Mouse (Mus musculus): ENCODE measurements around the gene Odf2l. TPM values are rescaled to one million over a fixed set of nuclear protein-coding genes. Genes with fewer than 3 reads are reported as not detected.
A peak's percentile ranks its signal among the peaks of the same experiment; 100 is the strongest.

Odf2l gene
- polyA plus RNA-seq, 1 experiment from 2014 or later = 31.1 TPM

DNA sequence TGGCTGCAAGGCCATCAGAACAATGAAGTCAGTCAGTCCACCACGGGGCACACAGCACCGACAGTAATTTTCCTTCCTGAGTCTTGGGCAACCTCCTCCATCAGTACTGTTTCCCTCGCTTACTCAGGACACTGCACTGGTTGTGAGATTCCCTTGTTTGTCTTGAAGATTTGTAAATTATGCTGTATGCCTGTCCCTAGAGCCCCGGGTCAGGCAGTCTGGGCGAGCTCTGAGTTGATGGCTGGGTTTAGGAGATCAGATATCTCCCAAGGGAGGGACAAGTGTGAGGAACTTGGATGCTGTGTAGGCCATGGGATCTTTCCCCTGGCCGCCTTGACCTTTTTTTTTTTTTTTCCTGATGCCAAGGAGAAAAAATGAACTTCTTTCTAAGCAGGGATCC is 19.1 kb upstream of the Odf2l start, which contains the start of gene Clca2:
Clca2 (minus strand) TSS at position 153 of the 400 bp plus-strand sequence.
- H3K9me3 ChIP-seq (ENCODE audit: control insufficient read depth, low read length) = no peaks in the 10 kb centered on the region
- H3K9ac ChIP-seq (ENCODE audit: low read length) = no peak within 1 kb of the TSS
- DNase-seq (ENCODE audit: low spot score) (no peak), ATAC-seq (replicated peaks; ENCODE audit: low FRiP score) (no peak)
- no peak within 1 kb of the TSS for H3K4me2 ChIP-seq (ENCODE audit: low read depth, low read length, severe bottlenecking)
- H3K4me3 ChIP-seq (ENCODE audit: low read depth, low read length) = no peak within 1 kb of the TSS
- no peaks in the 10 kb centered on the region for H3K4me1 ChIP-seq (replicated peaks; ENCODE audit: control insufficient read depth, insufficient read depth, low read length)
- no peak within 1 kb of the TSS for H3K27ac ChIP-seq (ENCODE audit: low read depth, low read length)
- no peaks in the 10 kb centered on the region for H3K36me3 ChIP-seq (ENCODE audit: control insufficient read depth, insufficient read depth, low read length)
- 77% methylated on average over 6 of the region's 6 CpGs for WGBS
- H3K27me3 ChIP-seq (ENCODE audit: control insufficient read depth, insufficient read depth, low read length) = no peaks in the 10 kb centered on the region

DNA sequence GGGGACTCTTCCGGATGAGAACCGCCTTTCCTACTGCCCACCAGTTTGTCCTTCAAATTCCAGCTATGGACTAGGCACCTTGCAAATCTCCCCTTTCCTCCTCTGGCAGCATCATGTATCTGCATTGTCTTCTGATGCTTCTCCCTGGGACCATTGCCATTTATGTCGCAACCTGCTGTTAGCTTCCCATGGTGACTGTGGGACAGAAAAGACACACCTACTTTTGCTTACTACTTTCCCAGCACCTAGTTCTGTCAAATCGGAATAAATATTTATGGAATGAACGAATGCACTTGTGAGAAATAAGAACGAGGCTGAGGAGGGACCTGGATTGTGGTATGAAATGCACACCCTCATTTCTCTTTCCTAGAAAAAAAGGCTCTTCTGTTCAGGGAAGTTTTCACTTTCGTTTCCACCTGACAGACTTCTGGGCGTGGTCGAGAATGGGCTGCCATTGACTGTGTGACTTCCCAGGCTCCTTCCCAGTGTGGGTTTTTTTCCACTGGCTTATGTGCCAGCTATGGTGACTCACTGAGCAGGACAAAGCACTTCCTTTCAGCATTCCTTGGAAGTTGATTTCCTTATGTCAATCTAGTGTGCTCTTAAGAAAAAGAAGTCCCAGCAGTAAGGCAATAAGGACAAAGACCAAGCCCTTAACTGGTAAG is 16.4 kb upstream of the Odf2l start:
- no peaks in the 10 kb centered on the region for H3K9me3 ChIP-seq (ENCODE audit: control insufficient read depth, low read length)
- ATAC-seq (replicated peaks; ENCODE audit: low FRiP score) = no peak
- H3K27ac ChIP-seq (ENCODE audit: low read depth, low read length) = no peak overlapping the region
- WGBS = 88% methylated on average over 9 of the region's 9 CpGs
- DNase-seq (ENCODE audit: low spot score) = no peak
- no peaks in the 10 kb centered on the region for H3K27me3 ChIP-seq (ENCODE audit: control insufficient read depth, insufficient read depth, low read length)
- no peak overlapping the region for H3K9ac ChIP-seq (ENCODE audit: low read length)
- H3K36me3 ChIP-seq (ENCODE audit: control insufficient read depth, insufficient read depth, low read length) = no peaks in the 10 kb centered on the region
- H3K4me2 ChIP-seq (ENCODE audit: low read depth, low read length, severe bottlenecking) = no peak overlapping the region
- no peak overlapping the region for H3K4me3 ChIP-seq (ENCODE audit: low read depth, low read length)
- no peaks in the 10 kb centered on the region for H3K4me1 ChIP-seq (replicated peaks; ENCODE audit: control insufficient read depth, insufficient read depth, low read length)

DNA sequence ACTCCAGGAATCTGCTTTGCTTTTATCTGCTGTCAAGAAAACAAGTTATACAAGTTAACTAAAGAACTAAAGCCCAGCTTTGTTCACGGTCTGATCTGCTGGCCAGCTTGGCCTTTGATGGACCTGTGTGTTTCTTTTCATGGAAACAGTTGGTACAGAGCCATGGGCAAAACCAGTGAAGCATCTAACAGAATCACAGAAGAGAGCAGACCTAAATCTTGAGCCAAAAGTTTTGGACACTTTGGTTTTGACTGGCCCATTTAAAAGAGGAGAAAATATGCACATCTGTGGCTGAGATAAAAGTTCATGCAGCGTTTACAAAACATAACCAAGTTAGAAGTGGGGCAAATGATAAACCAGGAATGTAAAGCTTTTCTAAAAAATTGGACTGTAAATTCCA is 15.1 kb upstream of the Odf2l start:
- Histone ChIP-seq H3K9me3 (ENCODE audit: control insufficient read depth, low read length) (no peaks in the 10 kb centered on the region), H3K27me3 (ENCODE audit: control insufficient read depth, insufficient read depth, low read length) (no peaks in the 10 kb centered on the region), H3K27ac (ENCODE audit: low read depth, low read length) (no peak overlapping the region), H3K36me3 (ENCODE audit: control insufficient read depth, insufficient read depth, low read length) (no peaks in the 10 kb centered on the region), H3K9ac (ENCODE audit: low read length) (no peak overlapping the region), H3K4me2 (ENCODE audit: low read depth, low read length, severe bottlenecking) (no peak overlapping the region), H3K4me1 (replicated peaks; ENCODE audit: control insufficient read depth, insufficient read depth, low read length) (no peaks in the 10 kb centered on the region), H3K4me3 (ENCODE audit: low read depth, low read length) (no peak overlapping the region)
- WGBS = 88% methylated on average over 2 of the region's 2 CpGs
- no peak for ATAC-seq (replicated peaks; ENCODE audit: low FRiP score)
- DNase-seq (ENCODE audit: low spot score) = no peak

DNA sequence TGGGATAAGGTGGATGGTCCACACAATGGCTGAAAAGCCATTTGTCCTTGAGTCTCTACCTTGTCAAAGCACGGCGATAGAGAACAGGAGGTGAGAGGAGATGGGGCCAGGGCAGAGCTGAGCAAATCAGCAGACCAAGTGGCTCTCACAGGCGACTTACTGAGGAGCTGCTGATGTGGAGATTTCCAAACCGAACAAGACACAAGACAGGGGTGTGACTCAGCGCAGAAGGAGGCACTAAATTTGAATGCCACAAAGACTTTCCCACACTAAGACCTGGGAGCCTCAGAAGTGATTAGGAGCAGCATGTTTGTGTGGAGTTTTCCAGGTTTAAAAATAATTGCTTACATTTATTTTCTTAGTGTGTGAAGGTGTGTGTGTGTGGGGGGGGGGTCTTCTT is 14.6 kb upstream of the Odf2l start:
- no peak overlapping the region for H3K4me3 ChIP-seq (ENCODE audit: low read depth, low read length)
- no peak overlapping the region for H3K27ac ChIP-seq (ENCODE audit: low read depth, low read length)
- ATAC-seq (replicated peaks; ENCODE audit: low FRiP score) (no peak), DNase-seq (ENCODE audit: low spot score) (no peak)
- no peaks in the 10 kb centered on the region for H3K9me3 ChIP-seq (ENCODE audit: control insufficient read depth, low read length)
- no peaks in the 10 kb centered on the region for H3K4me1 ChIP-seq (replicated peaks; ENCODE audit: control insufficient read depth, insufficient read depth, low read length)
- H3K27me3 ChIP-seq (ENCODE audit: control insufficient read depth, insufficient read depth, low read length) = no peaks in the 10 kb centered on the region
- no peaks in the 10 kb centered on the region for H3K36me3 ChIP-seq (ENCODE audit: control insufficient read depth, insufficient read depth, low read length)
- 79% methylated on average over 5 of the region's 5 CpGs for WGBS
- H3K9ac ChIP-seq (ENCODE audit: low read length) = no peak overlapping the region
- no peak overlapping the region for H3K4me2 ChIP-seq (ENCODE audit: low read depth, low read length, severe bottlenecking)

DNA sequence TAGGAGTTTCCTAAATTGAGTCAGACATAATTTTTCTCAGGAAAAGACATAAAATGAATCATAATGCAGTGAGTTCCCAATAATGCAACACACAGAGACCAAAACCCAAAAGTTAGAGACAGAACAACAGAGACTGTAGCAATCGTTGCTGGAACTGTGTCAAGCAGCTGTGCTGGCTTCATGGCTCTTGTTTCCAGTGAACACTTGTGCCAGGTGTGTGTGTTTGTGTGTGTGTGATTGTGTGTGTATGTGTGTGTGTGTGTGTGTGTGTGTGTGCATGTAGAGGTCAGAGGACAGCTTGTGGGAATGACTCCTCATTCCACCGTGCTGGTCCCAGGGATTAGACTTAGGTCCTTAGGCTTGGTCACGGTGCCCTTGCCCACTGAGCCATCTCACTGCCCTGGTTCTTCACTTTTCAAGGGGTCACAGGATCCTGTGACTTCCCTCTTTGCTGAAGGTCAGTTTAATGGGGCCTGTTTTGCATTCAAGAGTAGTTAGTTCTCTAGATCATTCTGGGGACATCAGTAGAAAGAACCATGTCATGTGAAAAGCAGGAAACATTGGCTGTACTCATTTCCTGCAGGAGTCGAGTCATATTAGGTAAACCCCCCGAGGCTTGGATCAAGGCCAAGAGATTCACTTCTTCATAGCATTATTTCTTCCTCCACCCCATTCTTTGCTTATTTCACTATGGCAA is 13.2 kb upstream of the Odf2l start:
- Histone ChIP-seq H3K4me3 (ENCODE audit: low read depth, low read length) (no peak overlapping the region), H3K36me3 (ENCODE audit: control insufficient read depth, insufficient read depth, low read length) (no peaks in the 10 kb centered on the region), H3K9me3 (ENCODE audit: control insufficient read depth, low read length) (no peaks in the 10 kb centered on the region), H3K9ac (ENCODE audit: low read length) (no peak overlapping the region), H3K4me2 (ENCODE audit: low read depth, low read length, severe bottlenecking) (no peak overlapping the region), H3K27ac (ENCODE audit: low read depth, low read length) (no peak overlapping the region), H3K4me1 (replicated peaks; ENCODE audit: control insufficient read depth, insufficient read depth, low read length) (no peaks in the 10 kb centered on the region), H3K27me3 (ENCODE audit: control insufficient read depth, insufficient read depth, low read length) (no peaks in the 10 kb centered on the region)
- ATAC-seq (replicated peaks; ENCODE audit: low FRiP score) (no peak), DNase-seq (ENCODE audit: low spot score) (no peak)
- 87% methylated on average over 5 of the region's 5 CpGs for WGBS

DNA sequence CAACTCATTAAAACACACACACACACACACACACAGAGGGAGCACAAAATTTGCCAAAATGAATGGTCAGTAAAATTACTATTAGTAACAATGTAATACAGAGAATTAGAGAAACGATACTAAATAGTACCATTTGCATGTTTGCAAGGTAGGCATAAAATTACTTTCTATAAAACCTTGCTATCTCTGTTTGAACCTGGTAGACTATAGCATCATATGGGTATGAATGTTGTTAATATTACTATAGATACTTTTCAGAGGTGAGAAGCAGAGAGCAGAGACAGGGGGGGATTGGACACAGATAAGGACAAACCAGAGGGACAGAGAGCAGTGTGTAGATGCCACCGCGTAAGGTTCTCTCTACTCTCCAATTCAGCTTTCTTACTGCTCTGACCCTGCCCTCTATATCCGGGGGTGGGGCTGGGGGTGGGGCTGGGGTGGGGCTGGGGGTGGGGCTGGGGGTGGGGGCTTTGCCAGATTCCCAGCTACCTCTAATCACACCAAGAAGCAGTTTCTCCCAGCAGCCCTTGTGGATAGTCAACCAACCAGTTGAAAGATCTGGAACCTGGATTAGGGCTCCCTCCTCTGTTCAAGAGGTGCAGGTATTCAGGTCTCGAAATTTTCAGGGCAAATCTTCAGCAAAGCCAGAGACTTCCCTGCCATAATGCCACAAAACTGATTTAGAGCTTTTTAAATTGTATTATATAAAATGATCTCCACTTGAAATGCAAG is 12.4 kb upstream of the Odf2l start:
- ATAC-seq (replicated peaks; ENCODE audit: low FRiP score) = no peak
- no peak for DNase-seq (ENCODE audit: low spot score)
- H3K9ac ChIP-seq (ENCODE audit: low read length) = no peak overlapping the region
- 79% methylated on average over 5 of the region's 5 CpGs for WGBS
- no peaks in the 10 kb centered on the region for H3K27me3 ChIP-seq (ENCODE audit: control insufficient read depth, insufficient read depth, low read length)
- no peak overlapping the region for H3K27ac ChIP-seq (ENCODE audit: low read depth, low read length)
- no peaks in the 10 kb centered on the region for H3K9me3 ChIP-seq (ENCODE audit: control insufficient read depth, low read length)
- H3K36me3 ChIP-seq (ENCODE audit: control insufficient read depth, insufficient read depth, low read length) = no peaks in the 10 kb centered on the region
- no peak overlapping the region for H3K4me3 ChIP-seq (ENCODE audit: low read depth, low read length)
- H3K4me1 ChIP-seq (replicated peaks; ENCODE audit: control insufficient read depth, insufficient read depth, low read length) = no peaks in the 10 kb centered on the region
- H3K4me2 ChIP-seq (ENCODE audit: low read depth, low read length, severe bottlenecking) = no peak overlapping the region

DNA sequence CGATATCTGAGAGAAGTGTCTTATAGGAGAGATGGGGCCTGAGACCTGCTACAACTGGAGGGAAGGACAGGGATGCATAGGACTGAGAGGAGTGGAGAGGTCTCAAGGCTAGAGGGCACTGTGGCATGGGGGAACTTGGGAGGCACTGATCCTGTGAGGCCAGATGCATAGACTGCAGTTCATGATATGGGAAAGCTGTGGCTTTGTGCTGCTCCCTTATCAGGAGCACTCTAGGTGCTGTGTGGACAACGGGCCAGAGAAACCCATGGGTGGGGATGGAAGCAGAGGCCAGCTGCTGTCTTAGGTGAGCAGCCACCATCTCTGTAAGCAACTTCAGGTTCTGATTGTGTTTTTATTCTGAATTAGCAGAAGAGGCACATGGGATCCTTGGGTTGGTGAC is 3.2 kb upstream of the Odf2l start:
- DNase-seq (ENCODE audit: low spot score) = no peak
- H3K4me3 ChIP-seq (ENCODE audit: low read depth, low read length) = no peak overlapping the region

DNA sequence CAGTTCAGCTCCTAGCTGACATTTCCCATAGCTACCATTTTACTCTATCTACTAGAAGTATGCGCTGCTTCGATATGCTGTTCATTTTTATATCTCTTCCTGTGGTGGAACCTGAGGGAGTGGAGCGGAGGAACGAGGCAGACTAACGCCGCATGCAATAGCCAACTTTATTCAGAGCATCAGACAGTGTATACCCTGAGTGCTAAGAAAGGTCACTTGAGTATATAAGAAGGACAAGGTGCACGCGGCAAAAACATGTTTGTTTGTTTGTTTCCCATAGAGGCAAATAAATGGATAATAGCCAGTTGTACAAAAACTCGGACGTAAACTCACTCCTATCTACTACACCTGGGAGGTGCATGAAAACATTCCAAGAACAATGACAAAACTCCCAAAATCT is 751 bp upstream of the Odf2l start:
- Histone ChIP-seq H3K36me3 (ENCODE audit: control insufficient read depth, insufficient read depth, low read length) (no peaks in the 10 kb centered on the region), H3K4me3 (ENCODE audit: low read depth, low read length) (peak overlapping the region; percentile 73), H3K4me1 (replicated peaks; ENCODE audit: control insufficient read depth, insufficient read depth, low read length) (peaks cover 2% of the 10 kb centered on the region; the same call in 1 of the 2 replicates), H3K4me2 (ENCODE audit: low read depth, low read length, severe bottlenecking) (peak overlapping the region; percentile 69), H3K9ac (ENCODE audit: low read length) (peak overlapping the region; percentile 95), H3K27me3 (ENCODE audit: control insufficient read depth, insufficient read depth, low read length) (no peaks in the 10 kb centered on the region), H3K9me3 (ENCODE audit: control insufficient read depth, low read length) (no peaks in the 10 kb centered on the region), H3K27ac (ENCODE audit: low read depth, low read length) (peak overlapping the region; percentile 70)
- DNase-seq (ENCODE audit: low spot score) (no peak), ATAC-seq (replicated peaks; ENCODE audit: low FRiP score) (no peak)
- WGBS = 83% methylated on average over 10 of the region's 10 CpGs

More for the DNA sequence above, 3.2 kb upstream of the Odf2l start:
- Histone ChIP-seq H3K36me3 (ENCODE audit: control insufficient read depth, insufficient read depth, low read length) (no peaks in the 10 kb centered on the region), H3K4me1 (replicated peaks; ENCODE audit: control insufficient read depth, insufficient read depth, low read length) (peaks cover 2% of the 10 kb centered on the region; the same call in 1 of the 2 replicates), H3K27ac (ENCODE audit: low read depth, low read length) (no peak overlapping the region), H3K4me2 (ENCODE audit: low read depth, low read length, severe bottlenecking) (no peak overlapping the region), H3K9ac (ENCODE audit: low read length) (no peak overlapping the region), H3K27me3 (ENCODE audit: control insufficient read depth, insufficient read depth, low read length) (no peaks in the 10 kb centered on the region), H3K9me3 (ENCODE audit: control insufficient read depth, low read length) (no peaks in the 10 kb centered on the region)
- no peak for ATAC-seq (replicated peaks; ENCODE audit: low FRiP score)
- WGBS = 98% methylated on average over 2 of the region's 2 CpGs

Measured in forebrain, embryonic 11.5 days (tissue).